Mouse (Mus musculus) erythroblast, embryonic 14.5 days (primary cell): ENCODE results near the gene Dmrtc2.

Source experiments
- GATA1 ChIP-seq: IDR thresholded peaks from 2 replicates; pipeline ENCODE4 v1.6.1; 2012; ENCODE audit warnings: low read length, inconsistent platforms, mixed read lengths
- TAL1 ChIP-seq: IDR thresholded peaks from 3 replicates; pipeline ENCODE4 v1.6.1; 2012; ENCODE audit warnings: low read length, inconsistent platforms, mixed read lengths

DNA sequence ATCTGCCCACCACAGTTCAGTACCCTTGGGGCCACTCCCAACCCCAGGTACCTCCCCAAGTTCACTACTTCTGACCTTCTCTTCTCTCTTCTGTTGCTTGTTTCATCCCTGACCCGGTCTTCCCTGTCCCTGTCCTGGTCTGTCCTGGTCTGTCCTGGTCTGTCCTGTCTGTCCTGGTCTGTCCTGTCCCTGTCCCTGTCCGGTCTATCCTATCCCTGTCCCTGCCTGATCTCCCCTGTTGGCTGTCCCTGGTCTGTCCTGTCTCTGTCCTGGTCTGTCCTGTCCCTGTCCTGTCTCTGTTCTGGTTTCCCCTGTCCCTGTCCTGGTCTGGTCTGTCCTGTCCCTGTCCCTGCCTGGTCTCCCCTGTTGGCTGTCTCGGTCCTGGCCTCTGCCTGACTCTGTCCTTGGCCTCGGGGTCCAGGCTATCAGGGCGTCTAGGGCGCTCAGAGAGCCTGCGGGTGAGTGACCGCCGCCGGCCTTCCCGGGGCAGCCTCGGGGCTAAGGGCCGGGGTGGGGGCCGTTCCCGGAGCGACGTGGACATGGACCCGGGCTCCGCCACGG is 49.0 kb downstream of the Dmrtc2 start:
- TF ChIP-seq GATA1 (no peak), TAL1 (no peak)
